Mouse (Mus musculus) embryonic facial prominence, embryonic 10.5 days (tissue): ENCODE results near the gene Ubqln4. TPM values are rescaled to one million over a fixed set of nuclear protein-coding genes. Genes with fewer than 3 reads are reported as not detected.

Experiments
- DNase-seq: peaks from one replicate; pipeline ENCODE4 v3.0.0-alpha.2; 2017; ENCODE audit warnings: low spot score
- H3K27ac ChIP-seq: fragments of 300-500 bp; sonication (generic); replicated peaks from 2 replicates; pipeline ENCODE4 v1.5.1; 2016; ENCODE audit warnings: mild to moderate bottlenecking
- H3K27me3 ChIP-seq: fragments of 300-500 bp; sonication (generic); replicated peaks from 2 replicates; pipeline ENCODE4 v1.6.1; 2016; ENCODE audit warnings: low read depth, mild to moderate bottlenecking; ENCODE audit not compliant: poor library complexity, severe bottlenecking
- H3K36me3 ChIP-seq: fragments of 300-500 bp; sonication (generic); replicated peaks from 2 replicates; pipeline ENCODE4 v1.6.1; 2016; ENCODE audit warnings: mild to moderate bottlenecking, moderate library complexity
- H3K4me1 ChIP-seq: fragments of 300-500 bp; sonication (generic); 2 replicates; pipeline ENCODE4 v1.6.1; 2016
- H3K4me3 ChIP-seq: fragments of 300-500 bp; sonication (generic); 2 replicates; pipeline ENCODE4 v1.5.1; 2016; ENCODE audit warnings: mild to moderate bottlenecking, moderate library complexity
- H3K9me3 ChIP-seq: fragments of 300-500 bp; sonication (generic); 2 replicates; pipeline ENCODE4 v1.6.1; 2016; ENCODE audit warnings: mild to moderate bottlenecking
- WGBS: fragments of 180-500 bp; shearing (Covaris S2); methylation state at CpG from one replicate; pipeline ENCODE4 v1.1.7; 2016; 5-methylcytosine and 5-hydroxymethylcytosine counted together
- polyA plus RNA-seq: library from polyadenylated mRNA; unstranded; fragments of >200 nt; fragmentation: Nextera tagmentation; extraction: Ambion mirVana; gene quantifications from 2 replicates; pipeline ENCODE4 v1.2.1, GENCODE M21; 2016

Ubqln4 gene
- polyA plus RNA-seq, 1 experiment from 2014 or later = 68.6 TPM

- DNase-seq = no peak
- no peak overlapping the region for H3K4me3 ChIP-seq
- no peaks in the 10 kb centered on the region for H3K27me3 ChIP-seq
- H3K36me3 ChIP-seq = no peaks in the 10 kb centered on the region
- 80% methylated on average over 10 of the region's 10 CpGs for WGBS
- no peaks in the 10 kb centered on the region for H3K9me3 ChIP-seq
- H3K27ac ChIP-seq = no peak overlapping the region
- H3K4me1 ChIP-seq = peaks cover 50% of the 10 kb centered on the region
Measured at GRCm38 (mm10) chr3:88514231-88515094, 39.1 kb upstream of the Ubqln4 start.

- Histone ChIP-seq H3K27me3 (no peaks in the 10 kb centered on the region), H3K27ac (no peak overlapping the region), H3K4me1 (peaks cover 44% of the 10 kb centered on the region), H3K9me3 (no peaks in the 10 kb centered on the region), H3K36me3 (no peaks in the 10 kb centered on the region), H3K4me3 (no peak overlapping the region)
- no peak for DNase-seq
- 97% methylated on average over 2 of the region's 2 CpGs for WGBS
Measured at GRCm38 (mm10) chr3:88515095-88515386, 38.5 kb upstream of the Ubqln4 start.

- H3K4me3 ChIP-seq = no peak overlapping the region
- no peaks in the 10 kb centered on the region for H3K36me3 ChIP-seq
- H3K9me3 ChIP-seq = no peaks in the 10 kb centered on the region
- no peaks in the 10 kb centered on the region for H3K27me3 ChIP-seq
- H3K4me1 ChIP-seq = peaks cover 33% of the 10 kb centered on the region
- 80% methylated on average over 2 of the region's 2 CpGs for WGBS
- DNase-seq = no peak
- H3K27ac ChIP-seq = no peak overlapping the region
Measured at GRCm38 (mm10) chr3:88516407-88516806, 37.2 kb upstream of the Ubqln4 start.

GRCm38 (mm10) chr3:88518411-88518810 lies 35.1 kb upstream of the Ubqln4 start:
- H3K9me3 ChIP-seq = no peaks in the 10 kb centered on the region
- no peak overlapping the region for H3K4me3 ChIP-seq
- H3K36me3 ChIP-seq = peaks cover 10% of the 10 kb centered on the region; the same call in 1 of the 2 replicates
- no peaks in the 10 kb centered on the region for H3K27me3 ChIP-seq
- H3K27ac ChIP-seq = no peak overlapping the region
- peaks cover 16% of the 10 kb centered on the region for H3K4me1 ChIP-seq
- WGBS = 85% methylated on average over 4 of the region's 4 CpGs
- no peak for DNase-seq

- no peak overlapping the region for H3K4me3 ChIP-seq
- no peaks in the 10 kb centered on the region for H3K27me3 ChIP-seq
- no peaks in the 10 kb centered on the region for H3K9me3 ChIP-seq
- H3K4me1 ChIP-seq = peaks cover 7% of the 10 kb centered on the region
- no peak for DNase-seq
- WGBS = 85% methylated on average over 2 of the region's 2 CpGs
- H3K27ac ChIP-seq = no peak overlapping the region
- H3K36me3 ChIP-seq = peaks cover 27% of the 10 kb centered on the region
Measured at GRCm38 (mm10) chr3:88520078-88520477, 33.5 kb upstream of the Ubqln4 start.

GRCm38 (mm10) chr3:88521156-88521555 lies 32.4 kb upstream of the Ubqln4 start:
- Histone ChIP-seq H3K36me3 (peaks cover 32% of the 10 kb centered on the region), H3K4me1 (peaks cover 14% of the 10 kb centered on the region), H3K4me3 (no peak overlapping the region), H3K27ac (no peak overlapping the region), H3K9me3 (no peaks in the 10 kb centered on the region), H3K27me3 (no peaks in the 10 kb centered on the region)
- WGBS = 94% methylated on average over 6 of the region's 6 CpGs
- DNase-seq = no peak

GRCm38 (mm10) chr3:88521803-88522331 lies 31.7 kb upstream of the Ubqln4 start:
- WGBS = 36% methylated on average over 9 of the region's 9 CpGs
- peak; percentile 78 for DNase-seq
- no peaks in the 10 kb centered on the region for H3K27me3 ChIP-seq
- H3K9me3 ChIP-seq = no peaks in the 10 kb centered on the region
- H3K4me3 ChIP-seq = no peak overlapping the region
- H3K27ac ChIP-seq = no peak overlapping the region
- peaks cover 22% of the 10 kb centered on the region for H3K4me1 ChIP-seq
- peaks cover 32% of the 10 kb centered on the region for H3K36me3 ChIP-seq

GRCm38 (mm10) chr3:88523027-88523426 lies 30.5 kb upstream of the Ubqln4 start:
- DNase-seq = no peak

GRCm38 (mm10) chr3:88525021-88525420 lies 28.5 kb upstream of the Ubqln4 start:
- no peaks in the 10 kb centered on the region for H3K27me3 ChIP-seq
- DNase-seq = no peak
- H3K36me3 ChIP-seq = peaks cover 32% of the 10 kb centered on the region
- peaks cover 50% of the 10 kb centered on the region for H3K4me1 ChIP-seq
- no peaks in the 10 kb centered on the region for H3K9me3 ChIP-seq
- 83% methylated on average over 5 of the region's 5 CpGs for WGBS
- no peak overlapping the region for H3K27ac ChIP-seq
- no peak overlapping the region for H3K4me3 ChIP-seq

More at GRCm38 (mm10) chr3:88523027-88523426, 30.5 kb upstream of the Ubqln4 start:
- WGBS = 86% methylated on average over 8 of the region's 8 CpGs
- Histone ChIP-seq H3K4me3 (no peak overlapping the region), H3K36me3 (peaks cover 32% of the 10 kb centered on the region), H3K4me1 (peaks cover 32% of the 10 kb centered on the region), H3K27ac (no peak overlapping the region), H3K9me3 (no peaks in the 10 kb centered on the region), H3K27me3 (no peaks in the 10 kb centered on the region)

- DNase-seq = peak; percentile 93
- Histone ChIP-seq H3K4me3 (peak overlapping the region; percentile 35; the same call in 1 of the 2 replicates), H3K27ac (0 out of 2 replicates have a peak overlapping the region, but pooled peaks have one; percentile 26), H3K36me3 (peaks cover 32% of the 10 kb centered on the region), H3K9me3 (no peaks in the 10 kb centered on the region), H3K4me1 (peaks cover 57% of the 10 kb centered on the region), H3K27me3 (no peaks in the 10 kb centered on the region)
- 31% methylated on average over 17 of the region's 17 CpGs for WGBS
Measured at GRCm38 (mm10) chr3:88526157-88527131, 27.1 kb upstream of the Ubqln4 start.

GRCm38 (mm10) chr3:88527565-88527964 lies 26.0 kb upstream of the Ubqln4 start:
- Histone ChIP-seq H3K9me3 (no peaks in the 10 kb centered on the region), H3K4me3 (peak overlapping the region; percentile 37), H3K4me1 (peaks cover 54% of the 10 kb centered on the region), H3K36me3 (peaks cover 30% of the 10 kb centered on the region), H3K27ac (peak overlapping the region; percentile 74), H3K27me3 (no peaks in the 10 kb centered on the region)
- 21% methylated on average over 8 of the region's 8 CpGs for WGBS
- DNase-seq = no peak

GRCm38 (mm10) chr3:88528646-88529045 lies 24.9 kb upstream of the Ubqln4 start:
- 87% methylated on average over 11 of the region's 11 CpGs for WGBS
- peak overlapping the region; percentile 100; the same call in 1 of the 2 replicates for H3K27ac ChIP-seq

More at GRCm38 (mm10) chr3:88528646-88529045, 24.9 kb upstream of the Ubqln4 start:
- H3K4me3 ChIP-seq = peak overlapping the region; percentile 82; the same call in 1 of the 2 replicates
- H3K36me3 ChIP-seq = peaks cover 20% of the 10 kb centered on the region
- H3K4me1 ChIP-seq = peaks cover 54% of the 10 kb centered on the region
- no peaks in the 10 kb centered on the region for H3K27me3 ChIP-seq
- no peaks in the 10 kb centered on the region for H3K9me3 ChIP-seq
- no peak for DNase-seq
